In the genomic region with DNA sequence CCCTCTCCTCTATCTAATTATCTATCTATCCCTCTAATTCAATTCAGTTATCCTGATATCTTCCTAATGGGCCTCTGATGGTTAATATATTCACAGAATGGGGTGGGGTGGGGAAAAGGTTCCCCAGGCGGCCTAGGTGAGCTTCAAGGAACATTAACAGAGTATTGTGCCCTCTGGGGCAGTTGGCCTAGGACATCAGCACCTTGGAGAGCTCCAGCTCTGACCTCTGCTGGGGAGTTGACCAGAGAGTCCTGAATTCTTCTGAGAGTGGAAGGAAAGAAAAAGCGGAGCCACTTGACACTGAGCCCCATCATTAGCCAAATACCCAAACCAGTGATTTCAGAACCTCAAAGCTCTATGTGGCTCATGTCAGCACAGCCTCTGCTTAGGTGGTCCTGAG, we compare ENCODE assay signal across 9 mouse cellular contexts.
DNase-seq lines count a peak whose midpoint lies in the region; ATAC-seq and TF ChIP-seq lines count a peak whose summit lies in the region.
"Had no signal": no experiment of that assay in that cellular context is flagged by ENCODE, and none has a peak within 500 bp of the region (broad histone marks: within the 10 kb centered on the region; RNA-seq: fewer than 3 reads in every experiment).

No protein-coding gene starts in this region.

- DNase-seq in gastrocnemius, adult 2 months, result peak; percentile 19
- no peak for DNase-seq in gastrocnemius, postnatal 25 days
- peak; percentile 10 for DNase-seq in CH12.LX (ENCODE audit: extremely low read depth)
- peak; percentile 70 for DNase-seq in forelimb bud, embryonic 11.5 days (ENCODE audit: low read depth, low spot score)
- DNase-seq in lung, postnatal 0 days (ENCODE audit: low spot score), result peak; percentile 50
- DNase-seq in thymus, postnatal 10 days (ENCODE audit: low spot score in 2 of 2), result no peak
- no peak for DNase-seq in left cerebral cortex, postnatal 36 days (ENCODE audit: low spot score in 2 of 2)
- DNase-seq in layer of hippocampus, adult 18-20 months (ENCODE audit: low spot score in 2 of 2), result no peak

- no peak for TF ChIP-seq POLR2A in CH12.LX (IDR thresholded peaks at IDR 0.05; ENCODE audit: low read depth, low read length)

- no peaks in the 10 kb centered on the region for H3K9me3 ChIP-seq in CH12.LX (replicated peaks; ENCODE audit: low read length)
- no peaks in the 10 kb centered on the region for H3K9me3 ChIP-seq in lung, postnatal 0 days (ENCODE audit: low read length)
- H3K9me3 ChIP-seq: midbrain, embryonic 12.5 days had no signal

- in situ Hi-C loops in CH12.LX (cut with MboI; ENCODE audit: low pct_ligation_motif_present, low pct_unique_long_range_greater_than_20kb, low sequenced_read_pairs), result no loop called here

- TF ChIP-seq EP300 in CH12.LX (IDR thresholded peaks at IDR 0.05; ENCODE audit: low read length), result no peak
- TF ChIP-seq EP300 in lung, postnatal 0 days (IDR thresholded peaks at IDR 0.05), result no peak

- no peaks in the 10 kb centered on the region for H3K27me3 ChIP-seq in CH12.LX (replicated peaks)
- 0 out of 2 replicates have a peak, but pooled peaks cover 3% of the 10 kb centered on the region for H3K27me3 ChIP-seq in lung, postnatal 0 days (replicated peaks; ENCODE audit: insufficient read depth, low read length)
- H3K27me3 ChIP-seq: midbrain, embryonic 12.5 days had no signal

- H3K36me3 ChIP-seq in CH12.LX (replicated peaks in 1 of 2; ENCODE audit: control insufficient read depth in 1 of 2, insufficient read depth in 1 of 2, low read length in 1 of 2), result no peaks in the 10 kb centered on the region
- no peaks in the 10 kb centered on the region for H3K36me3 ChIP-seq in lung, postnatal 0 days (ENCODE audit: insufficient read depth, low read length)
- H3K36me3 ChIP-seq: midbrain, embryonic 12.5 days had no signal

- H3K9ac ChIP-seq in CH12.LX (ENCODE audit: insufficient read depth, low read depth), result no peak overlapping the region
- H3K9ac ChIP-seq in lung, postnatal 0 days (replicated peaks; ENCODE audit: low read depth), result no peak overlapping the region
- H3K9ac ChIP-seq: midbrain, embryonic 12.5 days had no signal

- peak; percentile 48; the same call in 1 of the 2 replicates for ATAC-seq in lung, postnatal 0 days

- no peak overlapping the region for H3K4me2 ChIP-seq in CH12.LX (ENCODE audit: insufficient read depth, low read depth, poor library complexity, severe bottlenecking)
- H3K4me2 ChIP-seq in lung, postnatal 0 days (replicated peaks; ENCODE audit: low read depth, low read length), result no peak overlapping the region
- H3K4me2 ChIP-seq: midbrain, embryonic 12.5 days had no signal

- no peak for TF ChIP-seq RAD21 in CH12.LX (IDR thresholded peaks at IDR 0.05; ENCODE audit: low read depth, low read length)

- no peak overlapping the region for H3K27ac ChIP-seq in gastrocnemius, adult 2 months
- H3K27ac ChIP-seq in CH12.LX (ENCODE audit: insufficient read depth, low read depth), result no peak overlapping the region
- H3K27ac ChIP-seq in lung, postnatal 0 days (ENCODE audit: low read length), result no peak overlapping the region
- H3K27ac ChIP-seq: midbrain, embryonic 12.5 days had no signal

- intact Hi-C loops in gastrocnemius, adult 2 months (cut with DNase I), result no loop called here
- intact Hi-C loops in left cerebral cortex, postnatal 36 days (cut with DNase I), result no loop called here

- H3K4me3 ChIP-seq in gastrocnemius, adult 2 months, result no peak overlapping the region
- no peak overlapping the region for H3K4me3 ChIP-seq in CH12.LX (replicated peaks in 1 of 3; ENCODE audit: low read depth in 2 of 3, low read length in 2 of 3, poor library complexity in 1 of 3)
- H3K4me3 ChIP-seq in lung, postnatal 0 days (ENCODE audit: low read depth, low read length), result no peak overlapping the region
- H3K4me3 ChIP-seq: midbrain, embryonic 12.5 days had no signal

- dilution Hi-C loops in CH12.LX (cut with MboI; ENCODE audit: extremely low pct_ligation_motif_present, extremely low pct_unique_long_range_greater_than_20kb, low sequenced_read_pairs), result no loop called here

- 24% methylated on average over 2 of the region's 2 CpGs for WGBS in lung, postnatal 0 days

- peaks cover 0 to 21% of the 10 kb centered on the region in 2 experiments; a peak in 2 of 4 replicates for H3K4me1 ChIP-seq in CH12.LX (ENCODE audit: control insufficient read depth in 1 of 2, insufficient read depth in 2 of 2)
- H3K4me1 ChIP-seq in lung, postnatal 0 days (ENCODE audit: insufficient read depth, low read depth, low read length), result no peaks in the 10 kb centered on the region
- H3K4me1 ChIP-seq: midbrain, embryonic 12.5 days had no signal

- no peak for TF ChIP-seq CTCF in gastrocnemius, adult 2 months (IDR thresholded peaks at IDR 0.05)
- TF ChIP-seq CTCF in CH12.LX (conservative IDR thresholded peaks at IDR 0.05 in 1 of 2, IDR thresholded peaks at IDR 0.05 in 1 of 2; ENCODE audit: low read depth in 2 of 2, low read length in 2 of 2), result no peak
- 0 out of 2 replicates have a peak, but pooled peaks have one; percentile 9 for TF ChIP-seq CTCF in lung, postnatal 0 days (IDR thresholded peaks at IDR 0.05)

- H3K79me2 ChIP-seq in CH12.LX (replicated peaks; ENCODE audit: control insufficient read depth, extremely low read depth, insufficient read depth, poor library complexity, severe bottlenecking), result no peaks in the 10 kb centered on the region

TF ChIP-seq in CH12.LX, 34 proteins besides CTCF, POLR2A, EP300 and RAD21:
- TF ChIP-seq MAX (IDR thresholded peaks at IDR 0.05; ENCODE audit: low read length) (no peak), ZMIZ1 (IDR thresholded peaks at IDR 0.05; ENCODE audit: low read depth, low read length) (no peak), PAX5 (IDR thresholded peaks at IDR 0.05; ENCODE audit: low read length) (no peak), TBP (conservative IDR thresholded peaks at IDR 0.05; ENCODE audit: low read depth, low read length) (no peak), UBTF (IDR thresholded peaks at IDR 0.05; ENCODE audit: low read depth, low read length) (no peak), SMC3 (IDR thresholded peaks at IDR 0.05; ENCODE audit: low read depth, low read length) (no peak), JUND (conservative IDR thresholded peaks at IDR 0.05; ENCODE audit: low read depth, low read length) (no peak), MAZ (IDR thresholded peaks at IDR 0.05; ENCODE audit: low read depth, low read length) (no peak), CHD2 (IDR thresholded peaks at IDR 0.05; ENCODE audit: low read length) (no peak), ZNF384 (IDR thresholded peaks at IDR 0.05; ENCODE audit: low read depth, low read length) (no peak), IRF4 (IDR thresholded peaks at IDR 0.05; ENCODE audit: low read depth, low read length) (no peak), MXI1 (IDR thresholded peaks at IDR 0.05; ENCODE audit: low read depth, low read length) (no peak), JUN (IDR thresholded peaks at IDR 0.05; ENCODE audit: insufficient read depth, low read depth, low read length) (no peak), TCF12 (IDR thresholded peaks at IDR 0.05; ENCODE audit: low read depth, low read length) (no peak), ZC3H11A (IDR thresholded peaks at IDR 0.05; ENCODE audit: low read depth, low read length) (no peak)

Comparison
In these comparisons a context has a peak if more than half of its experiments do, and no peak if none do; other contexts are left out.
1. DNase-seq: peak in gastrocnemius, adult 2 months (single experiment), CH12.LX (single experiment), forelimb bud, embryonic 11.5 days (single experiment) and lung, postnatal 0 days (single experiment); none in gastrocnemius, postnatal 25 days (single experiment), thymus, postnatal 10 days (0 of 2), left cerebral cortex, postnatal 36 days (0 of 2) and layer of hippocampus, adult 18-20 months (0 of 2).